Mouse (Mus musculus) liver, postnatal 0 days (tissue): ENCODE results near the gene Yeats2.

Experiments
- CTCF ChIP-seq: sonication (generic); IDR thresholded peaks from 2 replicates; pipeline ENCODE4 v1.5.1; 2016; ENCODE audit warnings: antibody characterized with exemption, low read depth
- EP300 ChIP-seq: IDR thresholded peaks from 2 replicates; pipeline ENCODE4 v1.6.1; 2016; ENCODE audit warnings: antibody characterized with exemption, low read depth, mild to moderate bottlenecking

- TF ChIP-seq CTCF (no peak), EP300 (no peak)
These were observed 56.1 kb downstream of the Yeats2 start for GRCm38 (mm10) chr16:20196962-20197361.
